Mouse (Mus musculus): Measurements from ENCODE around the gene Nmrk1.

Gene Nmrk1

GRCm38 (mm10) chr19:18654984-18655383 is 23.2 kb downstream of the Nmrk1 start:
- DNase-seq = no peak

GRCm38 (mm10) chr19:18655999-18656398 is 24.2 kb downstream of the Nmrk1 start:
- DNase-seq = no peak

- no peak for DNase-seq
These were observed 26.7 kb downstream of the Nmrk1 start for GRCm38 (mm10) chr19:18658473-18658872.

- no peak for DNase-seq
These were observed 27.6 kb downstream of the Nmrk1 start for GRCm38 (mm10) chr19:18659349-18659748.

- no peak for DNase-seq
These were observed 28.7 kb downstream of the Nmrk1 start for GRCm38 (mm10) chr19:18660466-18660865.

- no peak for DNase-seq
These were observed 29.9 kb downstream of the Nmrk1 start for GRCm38 (mm10) chr19:18661683-18662082.

- DNase-seq = no peak
These were observed 32.2 kb downstream of the Nmrk1 start for GRCm38 (mm10) chr19:18663904-18664303.

- no peak for DNase-seq
These were observed 35.2 kb downstream of the Nmrk1 start for GRCm38 (mm10) chr19:18666966-18667365.

GRCm38 (mm10) chr19:18669551-18669950 is 37.8 kb downstream of the Nmrk1 start:
- DNase-seq = no peak

GRCm38 (mm10) chr19:18670608-18671007 is 38.9 kb downstream of the Nmrk1 start, which contains the start of gene Carnmt1:
TSS of gene Carnmt1 (plus strand) at chr19:18670764.
- peak; percentile 97 for DNase-seq

GRCm38 (mm10) chr19:18671056-18671741 is 39.4 kb downstream of the Nmrk1 start:
- peak; percentile 52 for DNase-seq

GRCm38 (mm10) chr19:18672498-18672897 is 40.7 kb downstream of the Nmrk1 start:
- no peak for DNase-seq

GRCm38 (mm10) chr19:18673116-18673515 is 41.4 kb downstream of the Nmrk1 start:
- DNase-seq = no peak

GRCm38 (mm10) chr19:18682142-18682541 is 50.4 kb downstream of the Nmrk1 start:
- DNase-seq = no peak

GRCm38 (mm10) chr19:18687556-18687955 is 55.8 kb downstream of the Nmrk1 start:
- peak; percentile 18 for DNase-seq

GRCm38 (mm10) chr19:18692176-18692575 is 60.4 kb downstream of the Nmrk1 start:
- DNase-seq = no peak

- no peak for DNase-seq
These were observed 61.0 kb downstream of the Nmrk1 start for GRCm38 (mm10) chr19:18692768-18693167.

GRCm38 (mm10) chr19:18695116-18695515 is 63.4 kb downstream of the Nmrk1 start:
- no peak for DNase-seq

GRCm38 (mm10) chr19:18695552-18695951 is 63.8 kb downstream of the Nmrk1 start:
- DNase-seq = no peak

Data from right cerebral cortex, postnatal 14 days (tissue).